Mouse (Mus musculus): ENCODE measurements around the gene Ybx1. TPM values are rescaled to one million over a fixed set of nuclear protein-coding genes. Genes with fewer than 3 reads are reported as not detected.
A peak's percentile ranks its signal among the peaks of the same experiment; 100 is the strongest.

Ybx1 gene
- polyA plus RNA-seq, 1 experiment: 1,534 TPM

DNA sequence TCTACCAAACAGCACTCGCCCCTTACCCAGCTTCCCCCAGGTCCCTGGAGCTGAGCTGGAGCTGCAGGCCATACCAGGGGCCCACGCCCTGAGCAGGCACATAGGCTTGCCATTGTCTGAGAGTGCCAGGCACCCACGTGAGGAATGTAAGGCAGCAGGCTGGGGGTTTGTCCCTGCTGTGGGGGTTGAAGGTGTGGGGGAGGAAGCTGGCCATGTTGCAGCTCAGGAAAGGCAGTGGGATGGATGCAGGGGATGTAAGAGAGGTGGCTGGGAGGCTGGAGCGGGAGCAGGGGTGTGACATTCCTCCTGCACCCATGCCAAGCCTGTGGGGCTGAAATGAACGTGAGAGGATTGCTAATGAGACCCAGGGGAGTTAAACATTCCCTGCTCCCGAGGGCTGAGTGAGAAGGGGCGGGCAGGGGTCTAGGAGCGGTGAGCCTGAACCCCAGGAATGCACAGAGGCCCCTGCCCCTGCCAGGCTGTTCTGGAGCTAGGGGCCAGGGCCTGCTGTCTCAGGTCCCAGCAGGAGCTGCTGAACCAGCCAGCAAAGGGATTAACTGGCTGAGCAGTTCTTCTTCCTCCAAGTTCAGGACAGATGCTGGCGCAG lies 40.3 kb downstream of the Ybx1 start:
- H3K27me3 ChIP-seq (ENCODE audit: control insufficient read depth, insufficient read depth, low read length, poor library complexity, severe bottlenecking): no peaks in the 10 kb centered on the region
- H3K36me3 ChIP-seq (ENCODE audit: control insufficient read depth, insufficient read depth, low read length, poor library complexity, severe bottlenecking): no peaks in the 10 kb centered on the region
- no peak overlapping the region for H3K4me3 ChIP-seq (ENCODE audit: low read depth, low read length)
- H3K27ac ChIP-seq (ENCODE audit: insufficient read depth, low read length): no peak overlapping the region
- TF ChIP-seq CTCF (IDR thresholded peaks at IDR 0.05; ENCODE audit: low read depth, low read length) (no peak), EP300 (IDR thresholded peaks at IDR 0.05; ENCODE audit: insufficient read depth, low read depth, low read length) (no peak)
- no peak overlapping the region for H3K9ac ChIP-seq (ENCODE audit: low read depth, poor library complexity, severe bottlenecking)
- no peaks in the 10 kb centered on the region for H3K4me1 ChIP-seq (ENCODE audit: control insufficient read depth, insufficient read depth, low read length)
- H3K9me3 ChIP-seq (replicated peaks; ENCODE audit: control insufficient read depth, insufficient read depth, low read length, poor library complexity, severe bottlenecking): no peaks in the 10 kb centered on the region

DNA sequence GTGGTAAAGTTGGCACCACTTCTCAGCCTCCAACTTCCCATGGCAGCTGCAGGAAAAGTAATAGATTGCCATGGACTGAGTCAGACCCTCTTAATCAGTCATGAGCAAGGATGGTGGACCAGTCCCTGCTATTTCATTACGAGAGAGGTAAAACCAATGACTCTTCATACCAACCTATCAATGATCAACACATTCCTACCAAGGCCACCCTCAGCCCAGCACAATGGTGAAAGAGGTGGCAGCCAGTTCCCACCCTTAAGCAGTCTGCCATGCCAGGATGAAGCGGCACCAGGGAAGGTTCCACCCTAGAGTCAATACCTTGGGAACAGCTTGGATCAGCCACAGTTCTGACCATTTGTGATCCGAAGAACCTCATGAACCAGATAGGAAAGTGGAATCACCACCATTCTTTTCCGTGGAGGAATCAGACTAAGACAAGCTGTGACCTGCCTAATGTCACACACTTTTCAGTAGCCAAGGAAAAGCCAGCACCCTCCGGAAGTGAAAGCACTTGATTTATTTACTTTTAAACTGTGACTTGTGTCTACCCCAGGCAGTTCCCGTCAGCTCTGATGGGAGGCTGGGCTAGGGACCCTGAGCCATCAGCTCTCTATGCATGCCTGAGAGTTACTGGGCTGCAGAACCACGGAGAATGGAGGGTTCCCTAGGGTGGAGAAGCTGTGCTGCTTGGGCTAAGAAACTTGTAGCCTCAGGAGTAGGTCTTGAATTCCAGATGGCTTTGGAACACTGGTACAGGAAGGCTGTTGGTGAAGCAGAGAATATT lies 42.2 kb downstream of the Ybx1 start:
- Histone ChIP-seq H3K27ac (ENCODE audit: insufficient read depth, low read length) (no peak overlapping the region), H3K4me3 (ENCODE audit: low read depth, low read length) (no peak overlapping the region), H3K36me3 (ENCODE audit: control insufficient read depth, insufficient read depth, low read length, poor library complexity, severe bottlenecking) (no peaks in the 10 kb centered on the region), H3K27me3 (ENCODE audit: control insufficient read depth, insufficient read depth, low read length, poor library complexity, severe bottlenecking) (no peaks in the 10 kb centered on the region), H3K4me1 (ENCODE audit: control insufficient read depth, insufficient read depth, low read length) (no peaks in the 10 kb centered on the region), H3K9me3 (replicated peaks; ENCODE audit: control insufficient read depth, insufficient read depth, low read length, poor library complexity, severe bottlenecking) (no peaks in the 10 kb centered on the region), H3K9ac (ENCODE audit: low read depth, poor library complexity, severe bottlenecking) (no peak overlapping the region)
- TF ChIP-seq EP300 (IDR thresholded peaks at IDR 0.05; ENCODE audit: insufficient read depth, low read depth, low read length) (no peak), POLR2A (IDR thresholded peaks at IDR 0.05; ENCODE audit: insufficient read depth, low read length) (no peak), CTCF (IDR thresholded peaks at IDR 0.05; ENCODE audit: low read depth, low read length) (no peak)

DNA sequence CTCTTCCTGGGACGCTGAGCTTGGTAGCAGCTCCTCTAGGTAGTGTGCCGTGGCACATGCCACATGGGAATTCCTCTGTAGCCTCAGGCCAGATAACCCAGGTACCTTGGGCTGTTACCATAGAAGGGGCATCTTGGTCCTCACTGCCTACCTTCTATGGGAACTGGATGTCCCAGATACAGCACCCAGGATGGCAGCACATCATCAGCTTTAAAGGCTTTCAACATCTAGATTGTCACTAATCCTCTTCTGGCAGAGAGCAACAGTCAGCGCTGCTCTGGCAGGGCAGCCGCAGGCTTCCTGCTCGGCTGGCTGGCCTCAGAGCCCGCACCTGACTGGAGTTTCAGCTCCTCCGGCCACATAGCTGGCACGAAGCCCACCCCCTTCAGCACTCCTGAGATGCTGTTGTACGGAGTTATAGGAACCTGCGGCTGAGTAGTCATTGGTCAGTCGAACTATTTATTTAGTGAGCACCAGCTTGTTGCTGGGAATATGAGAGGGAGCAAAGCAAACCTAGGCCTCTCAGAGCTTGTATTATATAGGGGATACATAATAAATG lies 45.9 kb downstream of the Ybx1 start:
- H3K4me1 ChIP-seq (ENCODE audit: control insufficient read depth, insufficient read depth, low read length): no peaks in the 10 kb centered on the region
- no peak overlapping the region for H3K27ac ChIP-seq (ENCODE audit: insufficient read depth, low read length)
- H3K9me3 ChIP-seq (replicated peaks; ENCODE audit: control insufficient read depth, insufficient read depth, low read length, poor library complexity, severe bottlenecking): no peaks in the 10 kb centered on the region
- H3K9ac ChIP-seq (ENCODE audit: low read depth, poor library complexity, severe bottlenecking): no peak overlapping the region
- H3K4me3 ChIP-seq (ENCODE audit: low read depth, low read length): no peak overlapping the region
- no peaks in the 10 kb centered on the region for H3K27me3 ChIP-seq (ENCODE audit: control insufficient read depth, insufficient read depth, low read length, poor library complexity, severe bottlenecking)
- H3K36me3 ChIP-seq (ENCODE audit: control insufficient read depth, insufficient read depth, low read length, poor library complexity, severe bottlenecking): no peaks in the 10 kb centered on the region
- TF ChIP-seq CTCF (IDR thresholded peaks at IDR 0.05; ENCODE audit: low read depth, low read length) (no peak), POLR2A (IDR thresholded peaks at IDR 0.05; ENCODE audit: insufficient read depth, low read length) (no peak), EP300 (IDR thresholded peaks at IDR 0.05; ENCODE audit: insufficient read depth, low read depth, low read length) (no peak)

DNA sequence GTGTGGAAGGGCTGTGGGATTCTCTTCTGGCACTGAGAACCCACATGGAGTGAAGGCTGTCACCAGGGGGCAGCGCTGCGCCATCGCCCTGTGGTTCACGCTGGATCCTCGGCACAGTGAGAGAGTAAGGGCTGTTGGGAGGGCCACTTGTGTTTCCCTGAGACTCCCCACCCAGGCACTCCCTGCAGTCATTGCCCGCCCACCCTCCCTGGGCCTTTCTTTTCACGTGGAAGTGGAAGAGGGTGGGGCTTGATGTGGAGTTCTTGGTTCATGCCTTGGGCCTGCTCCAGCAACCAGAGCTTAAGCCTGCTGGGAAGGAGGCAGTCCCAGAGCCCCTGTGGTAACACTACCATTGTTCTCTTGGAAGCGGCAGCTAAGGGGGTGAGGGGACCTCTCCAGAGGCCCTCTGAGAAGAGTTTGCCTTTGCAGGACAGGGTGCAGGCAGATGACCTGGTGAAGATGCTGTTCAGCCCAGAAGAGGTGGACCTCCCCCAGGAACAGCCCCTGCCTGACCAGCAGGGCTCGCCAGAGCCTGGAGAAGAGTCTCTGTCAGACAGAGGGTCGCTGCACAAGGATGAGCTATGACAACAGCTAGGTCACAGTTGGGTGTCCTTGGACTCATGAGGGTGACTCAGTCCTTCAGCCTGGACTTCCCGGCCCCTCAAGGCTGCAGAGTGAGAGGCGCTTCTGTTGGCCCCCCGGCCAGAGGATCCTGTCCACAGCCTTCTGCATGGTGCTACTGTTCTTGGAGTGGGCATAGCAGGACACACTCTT lies 46.8 kb downstream of the Ybx1 start:
- TF ChIP-seq CTCF (IDR thresholded peaks at IDR 0.05; ENCODE audit: low read depth, low read length) (peak; percentile 89), EP300 (IDR thresholded peaks at IDR 0.05; ENCODE audit: insufficient read depth, low read depth, low read length) (no peak)
- Histone ChIP-seq H3K36me3 (ENCODE audit: control insufficient read depth, insufficient read depth, low read length, poor library complexity, severe bottlenecking) (no peaks in the 10 kb centered on the region), H3K9ac (ENCODE audit: low read depth, poor library complexity, severe bottlenecking) (peak overlapping the region; percentile 14), H3K27me3 (ENCODE audit: control insufficient read depth, insufficient read depth, low read length, poor library complexity, severe bottlenecking) (no peaks in the 10 kb centered on the region), H3K27ac (ENCODE audit: insufficient read depth, low read length) (no peak overlapping the region), H3K4me3 (ENCODE audit: low read depth, low read length) (no peak overlapping the region), H3K9me3 (replicated peaks; ENCODE audit: control insufficient read depth, insufficient read depth, low read length, poor library complexity, severe bottlenecking) (no peaks in the 10 kb centered on the region), H3K4me1 (ENCODE audit: control insufficient read depth, insufficient read depth, low read length) (no peaks in the 10 kb centered on the region)

DNA sequence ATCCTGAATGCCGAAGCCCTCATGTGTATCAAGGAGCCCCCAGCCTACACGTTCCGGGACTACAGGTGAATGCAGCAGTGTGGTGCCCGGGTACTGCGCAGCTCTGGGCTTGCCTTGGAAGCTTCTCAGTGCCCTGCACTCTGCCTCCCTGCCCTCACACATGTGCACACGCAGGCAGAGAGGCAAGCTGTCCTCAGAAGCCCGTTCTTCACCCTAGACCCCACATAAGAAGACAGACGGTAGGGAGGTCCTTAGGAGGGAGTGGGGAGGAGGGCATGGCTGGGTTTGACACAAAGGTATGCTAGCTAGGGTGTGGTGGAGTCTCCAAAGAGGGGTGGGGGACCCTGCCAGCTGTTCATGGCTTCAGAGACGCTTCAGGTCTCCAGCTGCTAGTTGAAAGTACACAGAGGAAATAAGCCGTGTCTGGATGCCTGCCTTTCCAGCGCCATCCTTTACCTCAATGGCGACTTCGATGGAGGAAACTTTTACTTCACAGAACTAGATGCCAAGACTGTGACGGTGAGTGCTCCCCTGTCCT lies 47.6 kb downstream of the Ybx1 start:
- H3K9ac ChIP-seq (ENCODE audit: low read depth, poor library complexity, severe bottlenecking): no peak overlapping the region
- H3K9me3 ChIP-seq (replicated peaks; ENCODE audit: control insufficient read depth, insufficient read depth, low read length, poor library complexity, severe bottlenecking): no peaks in the 10 kb centered on the region
- TF ChIP-seq EP300 (IDR thresholded peaks at IDR 0.05; ENCODE audit: insufficient read depth, low read depth, low read length) (no peak), CTCF (IDR thresholded peaks at IDR 0.05; ENCODE audit: low read depth, low read length) (no peak), POLR2A (IDR thresholded peaks at IDR 0.05; ENCODE audit: insufficient read depth, low read length) (no peak)
- H3K4me1 ChIP-seq (ENCODE audit: control insufficient read depth, insufficient read depth, low read length): no peaks in the 10 kb centered on the region
- H3K27me3 ChIP-seq (ENCODE audit: control insufficient read depth, insufficient read depth, low read length, poor library complexity, severe bottlenecking): no peaks in the 10 kb centered on the region
- H3K27ac ChIP-seq (ENCODE audit: insufficient read depth, low read length): no peak overlapping the region
- no peak overlapping the region for H3K4me3 ChIP-seq (ENCODE audit: low read depth, low read length)
- H3K36me3 ChIP-seq (ENCODE audit: control insufficient read depth, insufficient read depth, low read length, poor library complexity, severe bottlenecking): no peaks in the 10 kb centered on the region

Measured in ES-Bruce4 (cell line).